Mouse (Mus musculus): Measurements from ENCODE around the gene Pphln1.

Pphln1 gene

DNA sequence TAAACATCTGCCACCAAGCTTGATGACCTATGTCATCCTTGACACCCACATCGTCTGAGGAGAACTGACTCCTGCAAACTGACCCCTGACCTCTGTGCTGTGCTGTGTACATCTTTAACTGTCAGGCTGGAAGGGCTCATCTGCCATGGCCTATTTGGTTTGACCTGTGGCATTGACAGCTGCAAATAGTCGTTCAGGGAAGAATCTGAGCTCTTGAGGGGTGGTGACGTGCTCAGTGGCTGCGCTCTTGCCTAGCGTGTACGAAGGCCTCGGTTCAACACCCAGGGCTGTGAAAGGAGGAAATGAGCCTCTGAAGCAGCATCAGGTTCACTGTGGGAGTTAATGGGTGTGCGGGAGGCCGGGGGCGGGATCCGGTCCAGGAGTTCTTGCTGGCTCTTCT lies 35.7 kb downstream of the Pphln1 start:
- DNase-seq (ENCODE audit: low spot score) = peak; percentile 22

- DNase-seq (ENCODE audit: low spot score) = no peak
Measured at GRCm38 (mm10) chr15:93435998-93436397, 37.8 kb downstream of the Pphln1 start.

GRCm38 (mm10) chr15:93438663-93439062 lies 40.5 kb downstream of the Pphln1 start:
- peak; percentile 83 for DNase-seq (ENCODE audit: low spot score)

- no peak for DNase-seq (ENCODE audit: low spot score)
Measured at GRCm38 (mm10) chr15:93442271-93442670, 44.1 kb downstream of the Pphln1 start.

- DNase-seq (ENCODE audit: low spot score) = no peak
Measured at GRCm38 (mm10) chr15:93443676-93444075, 45.5 kb downstream of the Pphln1 start.

DNA sequence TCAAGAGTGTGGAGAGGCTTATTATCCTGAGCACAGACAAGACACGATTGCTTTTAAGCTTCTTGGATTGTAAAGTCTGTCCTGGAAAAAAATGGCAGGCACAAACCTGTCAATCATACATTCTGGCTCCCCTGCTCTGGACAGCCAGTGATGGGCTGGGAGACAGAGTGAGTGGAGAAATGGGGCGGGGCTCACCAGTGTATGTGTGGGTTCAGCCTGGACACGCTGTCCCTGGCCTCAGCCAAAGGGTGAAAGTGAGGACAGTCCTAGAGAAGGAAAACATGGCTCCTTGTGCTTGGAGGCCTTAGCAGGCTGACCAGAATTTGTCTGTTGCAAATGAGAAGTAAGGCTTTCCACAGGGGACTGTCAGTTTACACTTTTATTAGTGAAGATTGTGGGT lies 50.7 kb downstream of the Pphln1 start:
- DNase-seq (ENCODE audit: low spot score) = peak; percentile 41

GRCm38 (mm10) chr15:93453296-93453695 lies 55.1 kb downstream of the Pphln1 start:
- no peak for DNase-seq (ENCODE audit: low spot score)

- no peak for DNase-seq (ENCODE audit: low spot score)
Measured at GRCm38 (mm10) chr15:93456005-93456404, 57.9 kb downstream of the Pphln1 start.

GRCm38 (mm10) chr15:93459422-93459821 lies 61.3 kb downstream of the Pphln1 start:
- DNase-seq (ENCODE audit: low spot score) = no peak

DNA sequence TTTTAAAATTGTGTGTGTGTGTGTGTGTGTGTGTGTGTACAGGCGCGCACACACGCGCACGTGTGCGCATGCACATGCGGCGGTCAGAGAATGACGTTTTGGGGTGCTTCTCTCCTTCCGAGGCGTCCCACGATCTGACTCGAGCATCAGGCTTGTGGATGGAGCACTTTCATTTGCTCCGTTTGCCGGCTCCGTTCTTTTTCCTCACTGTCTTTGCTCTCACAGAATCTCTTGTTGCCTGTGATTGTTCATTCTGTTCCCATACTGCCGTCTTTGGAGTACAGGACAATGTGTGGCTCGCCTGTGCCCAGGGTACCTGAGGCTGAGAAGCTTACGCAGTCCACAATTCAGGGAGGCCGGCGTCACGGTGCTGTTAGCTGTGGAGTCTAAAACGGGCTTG lies 62.9 kb downstream of the Pphln1 start:
- no peak for DNase-seq (ENCODE audit: low spot score)

DNA sequence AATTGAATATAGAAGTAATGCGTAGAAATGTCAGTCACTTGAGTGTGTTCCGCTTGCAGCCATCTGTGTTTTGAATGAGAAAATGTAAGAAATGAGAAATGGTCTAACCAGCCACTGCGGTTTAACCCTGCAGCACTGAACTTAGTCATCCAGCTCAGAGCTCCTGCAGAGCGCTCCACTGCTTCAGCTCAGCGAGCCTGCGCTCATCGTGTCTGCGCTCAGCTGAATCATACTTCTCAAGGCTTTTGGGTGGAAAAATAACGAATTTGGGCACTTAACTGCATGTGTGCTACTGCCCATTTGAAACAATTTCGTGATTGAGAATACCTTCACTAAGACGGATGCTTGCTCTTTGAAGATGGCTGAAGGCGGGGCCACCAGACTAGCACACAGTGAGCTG lies 73.5 kb downstream of the Pphln1 start:
- no peak for DNase-seq (ENCODE audit: low spot score)

DNA sequence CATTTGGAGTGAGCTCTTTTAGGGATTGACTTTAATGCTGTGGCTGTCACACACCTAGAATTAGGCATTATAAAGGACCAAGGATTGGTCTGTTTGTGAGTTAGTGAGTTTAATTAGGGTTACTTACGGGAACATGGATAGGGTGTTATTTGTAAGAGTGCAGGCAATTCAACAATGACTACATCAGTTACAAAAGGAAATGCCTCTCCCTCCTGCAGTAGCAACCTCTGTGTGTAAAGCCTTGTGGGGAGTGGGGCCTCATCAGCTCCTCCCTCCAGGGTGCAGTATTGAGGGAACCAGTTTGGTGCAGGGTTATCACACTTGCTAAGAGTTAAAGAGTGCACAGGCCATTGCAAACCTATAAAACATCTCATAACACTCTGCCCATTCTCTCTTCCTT lies 73.9 kb downstream of the Pphln1 start:
- DNase-seq (ENCODE audit: low spot score) = no peak

GRCm38 (mm10) chr15:93474277-93474676 lies 76.1 kb downstream of the Pphln1 start:
- no peak for DNase-seq (ENCODE audit: low spot score)

GRCm38 (mm10) chr15:93475688-93476087 lies 77.5 kb downstream of the Pphln1 start:
- no peak for DNase-seq (ENCODE audit: low spot score)

DNA sequence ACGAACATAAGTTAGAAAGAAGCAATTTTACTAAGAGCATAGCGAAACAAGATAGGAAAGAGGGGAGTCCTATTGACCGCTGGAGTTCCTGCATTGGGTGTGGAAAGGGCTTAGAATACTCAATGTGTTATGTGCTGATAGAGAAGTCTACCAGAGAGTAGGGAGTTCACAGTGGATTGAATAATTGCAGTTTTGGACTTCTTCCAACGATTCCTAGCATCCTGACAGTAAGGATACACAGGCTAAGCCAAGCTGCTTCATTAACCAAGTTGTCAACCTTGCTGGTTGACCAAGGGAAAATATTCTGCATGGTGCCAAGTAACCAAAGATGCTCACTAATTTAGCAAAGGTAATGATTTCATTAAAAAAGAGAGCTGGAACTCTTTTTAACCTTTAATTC lies 79.6 kb downstream of the Pphln1 start:
- DNase-seq (ENCODE audit: low spot score) = no peak

GRCm38 (mm10) chr15:93478676-93479075 lies 80.5 kb downstream of the Pphln1 start:
- DNase-seq (ENCODE audit: low spot score) = no peak

GRCm38 (mm10) chr15:93479445-93479844 lies 81.3 kb downstream of the Pphln1 start:
- peak; percentile 57 for DNase-seq (ENCODE audit: low spot score)

DNA sequence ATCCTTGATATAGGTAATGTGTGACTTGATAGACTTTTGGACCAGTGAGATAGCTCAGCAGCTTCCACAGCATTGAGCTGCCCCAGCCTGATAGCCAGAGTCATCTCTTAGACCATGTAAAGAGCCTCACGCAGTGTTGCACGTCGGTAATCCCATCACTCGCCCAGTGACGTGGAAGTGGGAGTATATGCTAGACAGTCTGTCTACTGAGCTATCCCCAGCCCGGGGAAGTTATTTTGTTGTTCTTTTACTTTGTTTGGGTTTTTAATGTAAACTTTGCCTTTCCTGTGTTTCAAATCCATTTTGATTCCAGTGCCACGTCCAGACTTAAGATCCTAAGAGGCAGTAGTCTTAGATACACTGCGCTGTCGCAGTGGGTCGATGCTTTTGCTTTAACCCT lies 83.0 kb downstream of the Pphln1 start:
- DNase-seq (ENCODE audit: low spot score) = no peak

GRCm38 (mm10) chr15:93484261-93484710 lies 86.1 kb downstream of the Pphln1 start:
- DNase-seq (ENCODE audit: low spot score) = no peak

DNA sequence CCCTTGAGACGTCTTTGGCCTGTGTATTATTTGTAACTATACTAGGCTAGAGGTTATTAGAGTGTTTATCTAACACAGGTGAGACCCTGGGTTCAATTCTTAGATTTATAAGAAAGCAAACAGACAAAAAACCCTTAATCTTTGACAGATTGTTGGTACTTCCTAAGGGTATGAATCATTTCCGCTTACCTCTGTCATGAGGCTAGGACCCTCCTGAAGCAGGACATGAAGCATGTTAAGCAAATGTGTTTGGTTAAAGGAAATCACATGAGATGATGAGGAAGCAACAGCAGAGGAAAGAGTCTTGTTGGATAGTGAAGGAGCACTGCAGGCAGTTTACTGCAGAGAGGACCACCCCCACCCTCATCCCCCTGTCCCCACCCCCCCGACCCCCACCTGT lies 87.1 kb downstream of the Pphln1 start:
- DNase-seq (ENCODE audit: low spot score) = no peak

- DNase-seq (ENCODE audit: low spot score) = no peak
Measured at GRCm38 (mm10) chr15:93486066-93486465, 87.9 kb downstream of the Pphln1 start.

DNA sequence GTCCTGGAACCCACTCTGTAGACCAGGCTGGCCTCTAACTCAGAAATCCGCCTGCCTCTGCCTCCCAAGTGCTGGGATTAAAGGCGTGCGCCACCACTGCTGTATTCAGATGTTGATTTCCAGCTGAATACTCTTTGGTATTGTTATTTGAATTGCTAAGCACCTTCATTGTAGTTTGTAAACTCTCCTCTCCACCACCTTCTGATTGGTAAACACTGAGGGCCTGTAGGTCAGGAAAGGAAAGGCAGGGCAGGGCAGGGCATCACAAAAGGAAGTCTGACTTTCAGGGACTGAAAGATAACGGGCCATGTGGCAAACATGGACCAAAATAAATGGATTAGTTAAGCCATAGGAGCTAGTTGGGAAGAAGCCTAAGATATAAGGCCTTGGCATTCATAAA lies 91.4 kb downstream of the Pphln1 start:
- no peak for DNase-seq (ENCODE audit: low spot score)

DNA sequence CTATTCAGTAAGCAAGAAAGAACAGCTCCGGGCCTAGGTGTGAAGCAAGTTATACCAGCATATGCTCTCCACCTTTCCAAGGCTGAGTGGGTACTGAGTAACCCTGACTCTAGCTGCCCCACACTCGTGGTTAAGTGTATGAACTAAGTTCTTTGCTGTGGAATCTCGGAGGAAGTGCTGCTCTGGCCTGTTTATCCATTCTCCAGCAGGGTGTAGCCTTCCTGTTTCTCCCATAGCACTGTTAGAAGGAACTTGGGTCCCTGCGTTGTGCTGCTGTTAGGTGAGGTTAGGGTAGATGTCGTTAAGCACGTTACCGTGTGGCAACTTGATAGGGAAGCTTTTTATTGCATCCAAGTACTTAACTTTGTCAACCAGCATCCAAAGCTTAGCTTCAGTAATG lies 96.5 kb downstream of the Pphln1 start:
- no peak for DNase-seq (ENCODE audit: low spot score)

GRCm38 (mm10) chr15:93499866-93500265 lies 101.7 kb downstream of the Pphln1 start:
- DNase-seq (ENCODE audit: low spot score) = no peak

DNA sequence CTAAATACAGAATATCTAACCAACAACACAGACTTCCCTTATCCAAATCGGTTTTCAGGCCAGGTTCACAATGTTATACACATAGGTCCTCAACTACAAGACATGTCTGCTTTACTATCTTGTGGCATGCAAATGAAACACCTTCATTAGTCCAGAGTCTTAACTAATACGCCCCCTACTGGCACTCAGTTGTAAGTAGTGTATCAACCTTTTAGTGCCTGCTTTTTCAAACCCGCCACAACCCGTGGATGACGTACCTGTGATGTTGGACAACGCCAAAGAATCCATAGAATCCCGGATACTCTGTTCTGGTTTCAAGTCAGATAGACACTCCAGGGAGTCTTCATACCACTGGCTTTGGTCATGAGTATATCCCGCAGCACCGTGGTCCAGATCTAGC lies 104.6 kb downstream of the Pphln1 start:
- DNase-seq (ENCODE audit: low spot score) = no peak
